Mouse (Mus musculus) monocyte, adult 5-6 weeks (primary cell): ENCODE measurements around the gene Cnpy1. TPM values are rescaled to one million over a fixed set of nuclear protein-coding genes. Genes with fewer than 3 reads are reported as not detected.

Source experiments
- total RNA-seq: library from RNA; stranded (forward); fragments of 200-1000, 200-491, 200-594 nt; gene quantifications from 3 replicates; pipeline ENCODE4 v1.2.3, GENCODE M21; 2017

Gene Cnpy1
- total RNA-seq, 1 experiment from 2014 or later: not detected

Other genes with a start within 250 kb of the Cnpy1 start
- gene Insig1, start 174.4 kb downstream of the Cnpy1 start, total RNA-seq: 80.0 to 111 TPM (median 92.3 TPM) in 3 replicates
- not detected in 3 replicates for gene En2, start 80.1 kb downstream of the Cnpy1 start, total RNA-seq
- 60.8 to 96.3 TPM (median 77.3 TPM) in 3 replicates for gene Rbm33, start 71.3 kb upstream of the Cnpy1 start, total RNA-seq
- gene Shh, start 221.4 kb upstream of the Cnpy1 start, total RNA-seq: not detected in 3 replicates